Mouse (Mus musculus) adrenal gland, postnatal 25 days (tissue): Measurements from ENCODE around the gene Entpd4b. TPM values are rescaled to one million over a fixed set of nuclear protein-coding genes. Genes with fewer than 3 reads are reported as not detected.
"Not testable (repeated sequence)": the region's sequence is repeated elsewhere in the genome, so short reads cannot be mapped to it uniquely, and the experiment has no call there.

Experiments used
- DNase-seq: peaks from one replicate; pipeline ENCODE4 v3.0.0; 2021; ENCODE audit warnings: mixed read lengths
- long read RNA-seq: library from polyadenylated mRNA; stranded (forward); transcript quantifications from one replicate; pipeline ENCODE4 v2.0.0, GENCODE M21; 2021
- total RNA-seq: library from RNA; stranded (reverse); gene quantifications from 2 replicates; pipeline ENCODE4 v1.2.3, GENCODE M21; 2021

The Entpd4b gene
- 61.6 and 72.3 TPM in 2 replicates for total RNA-seq
- long read RNA-seq, transcript Entpd4b-204 (13 exons, 3,589 nt), result major isoform, 128 of 207 reads
- long read RNA-seq, partial matches to known transcripts, result 25 of 207 reads
- long read RNA-seq, other reads (novel, unspliced or antisense), result 51 of 207 reads

- DNase-seq, result not testable (repeated sequence)
These were observed at the start of gene Entpd4b for GRCm38 (mm10) chr14:69555110-69555831. TSS of gene Entpd4b (plus strand) at chr14:69555424.

- DNase-seq, result not testable (repeated sequence)
These were observed 48.2 kb upstream of the Entpd4b start for GRCm38 (mm10) chr14:69507000-69507399.

- not testable (repeated sequence) for DNase-seq
These were observed 42.8 kb upstream of the Entpd4b start, which contains the start of gene Gm27179 for GRCm38 (mm10) chr14:69512449-69512848. TSS of gene Gm27179 (minus strand) at chr14:69512549.

- not testable (repeated sequence) for DNase-seq
These were observed 34.4 kb upstream of the Entpd4b start for GRCm38 (mm10) chr14:69520810-69521209.

GRCm38 (mm10) chr14:69523001-69523400, 32.2 kb upstream of the Entpd4b start:
- DNase-seq, result not testable (repeated sequence)

- DNase-seq, result not testable (repeated sequence)
These were observed 29.0 kb upstream of the Entpd4b start for GRCm38 (mm10) chr14:69526202-69526601.

- DNase-seq, result not testable (repeated sequence)
These were observed 18.7 kb upstream of the Entpd4b start for GRCm38 (mm10) chr14:69536539-69536938.

- DNase-seq, result not testable (repeated sequence)
These were observed 15.1 kb upstream of the Entpd4b start for GRCm38 (mm10) chr14:69540113-69540512.

GRCm38 (mm10) chr14:69542695-69543094, 12.5 kb upstream of the Entpd4b start:
- DNase-seq, result not testable (repeated sequence)

GRCm38 (mm10) chr14:69544033-69544432, 11.2 kb upstream of the Entpd4b start:
- DNase-seq, result not testable (repeated sequence)

- not testable (repeated sequence) for DNase-seq
These were observed 10.2 kb upstream of the Entpd4b start for GRCm38 (mm10) chr14:69545052-69545451.

- not testable (repeated sequence) for DNase-seq
These were observed 7.9 kb upstream of the Entpd4b start for GRCm38 (mm10) chr14:69547310-69547709.

- not testable (repeated sequence) for DNase-seq
These were observed 1.6 kb downstream of the Entpd4b start for GRCm38 (mm10) chr14:69556820-69557219.

GRCm38 (mm10) chr14:69557550-69557949, 2.3 kb downstream of the Entpd4b start:
- DNase-seq, result not testable (repeated sequence)

Other genes starting within 250 kb of the Entpd4b start
- 5.3 and 8.4 TPM in 2 replicates for gene Gm16867, start 52.1 kb upstream of the Entpd4b start, total RNA-seq
- gene Gm27179, start 42.9 kb upstream of the Entpd4b start, total RNA-seq, result not detected in 2 replicates